Mouse (Mus musculus) urinary bladder, postnatal 14 days (tissue): ENCODE results near the gene Rd3l.

Source experiments
- DNase-seq: peaks from one replicate; pipeline ENCODE4 v3.0.0; 2021; ENCODE audit warnings: low spot score

The Rd3l gene

DNA sequence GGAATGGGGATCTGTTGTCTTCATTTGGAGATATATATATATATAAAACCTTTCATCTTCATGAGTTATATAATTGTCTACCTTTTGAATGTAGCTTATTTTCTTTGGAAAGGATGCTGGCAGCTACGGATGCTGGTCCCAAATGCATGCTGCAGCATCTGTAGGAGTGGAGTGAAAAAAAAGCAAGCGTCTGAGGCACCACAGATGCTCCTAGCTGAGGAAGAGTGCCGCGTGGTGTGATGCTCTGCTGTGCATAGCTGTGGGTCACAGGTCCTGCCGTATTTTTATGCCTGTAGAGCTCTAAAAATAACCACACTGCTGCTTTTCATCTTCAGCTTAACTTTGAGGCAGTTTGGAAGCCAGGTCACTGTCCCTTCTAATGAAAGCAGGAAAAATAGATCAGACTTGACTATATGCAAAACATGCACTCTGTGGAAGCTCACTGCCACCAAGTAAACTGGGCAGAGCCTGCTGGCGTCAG, at the start of gene Rd3l:
Gene Rd3l (minus strand): TSS at position 431 of the 481 bp plus-strand sequence.
- no peak for DNase-seq

GRCm38 (mm10) chr12:112027408-112027807, 46.3 kb upstream of the Rd3l start:
- no peak for DNase-seq

DNA sequence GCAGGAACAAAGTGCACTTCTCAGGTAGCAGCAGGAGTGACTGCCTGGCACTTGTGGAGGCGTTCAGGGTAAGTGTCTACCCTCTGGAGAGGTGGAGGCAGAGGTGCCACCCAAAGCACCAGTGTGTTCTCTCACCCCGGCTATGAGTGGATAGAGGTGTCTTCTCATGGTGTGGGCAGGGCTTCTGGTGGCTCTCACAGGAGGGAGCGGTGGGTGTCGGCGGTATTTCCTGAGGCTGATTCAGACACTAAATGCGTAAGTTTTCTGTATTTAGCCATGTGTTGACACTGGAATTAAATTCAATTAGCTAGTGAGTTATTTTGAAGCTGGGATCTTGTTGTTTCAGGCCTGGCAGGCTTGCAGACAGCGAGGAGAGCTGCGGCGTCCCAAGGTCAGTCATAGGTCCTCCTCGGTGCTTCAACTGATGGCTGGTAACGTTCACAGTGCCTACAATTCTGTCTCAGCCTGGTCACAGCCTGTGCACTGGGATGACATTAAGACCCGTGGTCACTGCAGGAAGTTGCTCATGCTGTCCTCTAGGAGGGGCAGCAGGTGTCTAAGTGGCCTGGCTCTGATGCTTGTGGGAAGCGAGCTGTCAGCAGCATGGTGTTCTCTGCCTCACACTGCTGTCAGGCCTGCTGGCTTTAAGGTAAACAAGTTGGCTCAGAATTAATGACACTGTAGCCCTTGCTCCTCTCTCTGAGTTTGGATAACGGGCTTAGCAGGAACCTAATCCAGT, 45.0 kb upstream of the Rd3l start:
- no peak for DNase-seq

GRCm38 (mm10) chr12:112025457-112025856, 44.3 kb upstream of the Rd3l start:
- DNase-seq: no peak

GRCm38 (mm10) chr12:112024581-112025310, 43.6 kb upstream of the Rd3l start:
- DNase-seq: no peak

GRCm38 (mm10) chr12:112023306-112023705, 42.2 kb upstream of the Rd3l start:
- no peak for DNase-seq

GRCm38 (mm10) chr12:112016346-112016745, 35.2 kb upstream of the Rd3l start:
- DNase-seq: no peak

- no peak for DNase-seq
Measured at GRCm38 (mm10) chr12:112013271-112013801, 32.2 kb upstream of the Rd3l start.

GRCm38 (mm10) chr12:112012511-112013270, 31.6 kb upstream of the Rd3l start:
- no peak for DNase-seq

DNA sequence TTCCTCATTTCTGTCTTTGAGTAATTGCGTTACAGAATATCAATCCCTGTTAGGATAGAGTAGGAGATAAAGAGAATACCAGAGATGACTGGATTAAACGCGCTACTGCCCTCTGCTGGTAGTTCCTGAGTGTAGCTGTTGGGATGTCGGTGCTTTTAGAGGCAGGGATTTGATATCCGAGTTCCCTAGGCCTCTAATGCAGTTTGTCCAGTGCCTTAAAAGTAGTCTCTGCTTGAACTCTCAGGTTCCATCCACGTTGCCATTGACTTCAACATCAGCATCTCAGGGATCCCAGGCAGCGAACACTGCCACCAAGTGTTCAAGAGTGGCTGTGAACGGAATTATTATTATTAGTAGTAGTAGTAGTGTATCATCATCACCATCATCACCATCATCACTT, 20.1 kb upstream of the Rd3l start:
- peak; percentile 77 for DNase-seq

GRCm38 (mm10) chr12:111999735-112000134, 18.6 kb upstream of the Rd3l start:
- DNase-seq: no peak

DNA sequence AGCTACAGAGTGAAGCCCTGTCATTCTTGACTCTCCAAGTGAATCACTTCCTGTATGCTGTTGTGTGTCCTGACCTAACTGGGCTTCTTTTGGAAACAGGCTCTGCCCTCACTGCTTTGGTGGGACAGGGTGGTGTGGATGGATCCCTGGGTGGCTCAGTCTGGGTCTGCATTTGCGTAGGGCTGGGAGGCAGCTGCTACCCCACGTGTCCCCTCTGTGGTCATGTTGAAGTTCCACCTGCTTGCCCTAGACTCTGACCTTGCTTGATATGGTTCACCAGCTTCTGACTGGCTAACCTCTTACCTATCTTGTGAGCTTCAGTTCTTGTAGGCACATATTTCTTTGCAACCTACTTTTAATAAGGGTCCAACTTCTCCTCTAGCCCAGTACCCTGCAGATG, 14.0 kb upstream of the Rd3l start:
- no peak for DNase-seq

- DNase-seq: no peak
Measured at GRCm38 (mm10) chr12:111992626-111993025, 11.5 kb upstream of the Rd3l start.

DNA sequence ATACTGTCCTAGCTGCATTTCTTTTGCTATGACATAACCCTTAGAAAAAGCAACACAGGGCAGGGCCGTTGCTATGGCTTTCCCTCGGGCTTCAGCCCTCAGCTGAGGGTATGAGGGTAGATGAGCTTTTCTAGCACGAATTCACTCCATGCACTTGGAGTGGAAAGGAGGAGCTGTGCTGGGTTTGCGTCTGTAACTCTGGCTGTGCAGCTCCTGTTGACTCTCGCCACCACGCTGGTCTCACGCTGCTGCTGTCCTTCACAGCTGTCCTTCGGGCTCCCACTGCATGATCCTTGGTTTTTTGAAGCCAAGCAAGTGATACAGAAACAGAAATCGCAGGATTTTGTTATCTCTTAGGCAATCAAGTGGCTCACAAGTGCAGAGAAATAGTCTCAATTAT, 5.6 kb upstream of the Rd3l start:
- no peak for DNase-seq

DNA sequence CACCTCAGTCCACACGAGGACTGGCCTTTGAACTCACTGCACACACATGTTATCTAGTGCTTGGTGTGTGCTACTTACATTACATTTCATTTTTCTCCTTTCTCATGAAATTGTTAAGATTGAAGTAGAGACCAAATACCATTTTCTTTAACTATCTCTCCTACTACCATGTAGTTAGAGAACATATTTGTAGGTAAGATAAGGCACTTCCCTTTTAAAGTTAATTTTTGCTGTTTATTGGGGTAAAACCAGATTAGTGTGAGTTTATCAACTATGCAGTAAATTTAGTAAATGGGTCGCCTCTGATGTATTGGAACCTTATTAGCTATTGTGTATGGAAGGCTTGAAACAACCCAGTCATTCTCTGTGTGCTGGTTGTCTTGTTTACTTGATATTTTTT, 2.0 kb upstream of the Rd3l start:
- DNase-seq: no peak

DNA sequence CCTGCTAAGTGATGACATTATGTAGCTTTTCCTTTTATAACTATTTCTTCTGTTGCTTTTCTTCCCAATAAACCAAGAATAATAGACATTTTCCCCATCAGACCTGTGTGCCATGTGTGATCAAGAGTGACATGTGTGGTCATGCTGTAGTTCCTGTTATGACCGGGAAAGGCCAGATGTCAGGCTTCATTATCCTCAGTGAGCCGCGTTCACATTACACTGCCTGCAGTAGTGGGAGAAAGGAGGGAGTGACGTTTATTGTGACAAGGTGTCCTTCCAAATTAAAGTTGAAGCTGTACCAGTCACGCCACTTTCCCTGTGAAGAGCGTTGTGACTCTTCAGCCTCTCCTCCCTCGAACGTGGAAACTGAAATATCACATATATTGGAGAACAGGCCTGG, 714 bp upstream of the Rd3l start:
- DNase-seq: no peak

GRCm38 (mm10) chr12:111978274-111978673, 2.8 kb downstream of the Rd3l start:
- DNase-seq: no peak

DNA sequence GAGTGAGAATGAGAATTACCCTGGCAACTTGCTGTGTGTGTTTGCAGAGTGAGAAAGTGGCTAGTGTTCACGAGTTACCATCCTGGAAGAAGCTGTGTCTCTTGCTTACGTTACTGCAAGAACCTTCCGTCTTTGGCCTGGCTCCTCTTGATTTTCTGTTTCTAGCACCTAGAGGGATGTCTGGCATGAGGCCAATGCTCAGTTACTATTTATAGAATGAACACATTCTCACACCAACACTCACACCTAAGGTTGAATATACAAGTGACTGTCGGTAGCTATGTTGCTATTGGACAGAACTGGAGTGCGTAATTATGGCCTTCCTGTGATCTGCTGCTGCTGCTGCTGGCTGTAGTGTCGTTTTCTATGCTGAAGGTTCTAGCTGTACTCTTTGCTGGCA, 4.0 kb downstream of the Rd3l start:
- DNase-seq: no peak

GRCm38 (mm10) chr12:111974578-111974977, 6.5 kb downstream of the Rd3l start:
- no peak for DNase-seq

DNA sequence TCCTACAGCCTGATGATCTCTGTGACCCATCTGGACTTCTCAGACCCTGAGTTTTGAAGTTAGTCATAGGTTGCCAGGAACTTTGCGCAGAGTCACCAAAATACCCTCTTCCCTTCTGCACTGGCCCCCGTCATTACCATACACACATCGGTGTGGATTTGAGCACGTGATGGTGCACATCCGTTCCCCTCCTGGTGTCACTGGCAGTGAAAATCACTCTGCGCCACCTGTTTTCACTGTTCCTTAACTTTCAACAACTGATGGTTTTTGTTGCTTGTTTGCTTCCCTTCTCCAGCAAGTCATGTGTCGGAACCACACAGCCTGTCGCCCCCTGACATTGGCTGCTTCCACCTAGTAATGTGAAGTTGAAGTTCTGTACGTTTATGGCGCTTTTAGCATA, 8.6 kb downstream of the Rd3l start:
- DNase-seq: no peak

DNA sequence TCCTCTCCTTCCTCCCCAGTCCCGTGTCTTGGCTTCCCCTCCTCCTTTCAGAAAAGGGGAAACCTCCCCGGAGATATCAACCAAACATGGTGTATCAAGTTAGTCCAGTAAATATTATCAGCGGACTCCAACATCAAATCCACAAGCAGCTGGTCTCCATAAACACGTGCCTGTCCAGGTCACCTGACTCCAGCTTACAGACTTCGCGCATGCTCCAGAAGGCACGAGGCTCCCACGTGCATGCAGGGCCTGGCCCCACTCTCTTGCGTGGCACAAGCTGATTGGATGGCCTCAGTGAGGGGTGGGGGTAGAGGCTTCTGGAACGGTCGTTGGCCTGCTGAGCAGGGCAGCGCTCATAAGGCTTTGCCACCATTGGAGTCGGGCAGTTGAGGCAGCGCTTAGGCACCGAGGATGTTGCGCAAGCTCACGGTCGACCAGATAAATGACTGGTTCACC, 9.9 kb downstream of the Rd3l start, which contains the start of gene Tdrd9:
Gene Tdrd9 (plus strand): TSS at position 329 of the 456 bp plus-strand sequence.
- no peak for DNase-seq

DNA sequence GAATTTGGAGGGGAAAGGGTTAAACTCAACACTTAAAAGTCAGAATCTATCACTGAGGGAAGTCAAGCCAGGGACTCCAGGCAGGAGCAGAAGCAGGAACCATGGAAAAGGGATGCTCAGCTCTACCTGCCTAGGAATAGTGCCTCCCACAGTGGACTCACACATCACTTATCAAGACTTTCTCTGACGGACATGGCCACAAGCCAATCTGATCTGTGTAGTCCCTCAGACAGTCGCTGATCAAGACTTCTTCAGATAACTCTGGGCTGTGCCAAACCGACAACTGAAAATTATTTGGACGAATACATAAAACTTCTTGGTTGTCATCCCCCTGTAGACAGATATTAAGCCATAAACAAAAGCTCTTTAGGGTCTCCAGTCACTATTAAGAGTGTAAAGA, 11.0 kb downstream of the Rd3l start:
- no peak for DNase-seq
